Mouse (Mus musculus): ENCODE measurements around the gene Ppard.

GRCm38 (mm10) chr17:28230486-28230885, 2.0 kb upstream of the Ppard start:
- no peak for TF ChIP-seq GATA1 (IDR thresholded peaks at IDR 0.05; ENCODE audit: low read length)
- TF ChIP-seq TAL1 (IDR thresholded peaks at IDR 0.05; ENCODE audit: low read length): no peak

All from erythroblast, embryonic 14.5 days (primary cell).